8 mouse cellular contexts compared by ENCODE assay signal in the genomic region with DNA sequence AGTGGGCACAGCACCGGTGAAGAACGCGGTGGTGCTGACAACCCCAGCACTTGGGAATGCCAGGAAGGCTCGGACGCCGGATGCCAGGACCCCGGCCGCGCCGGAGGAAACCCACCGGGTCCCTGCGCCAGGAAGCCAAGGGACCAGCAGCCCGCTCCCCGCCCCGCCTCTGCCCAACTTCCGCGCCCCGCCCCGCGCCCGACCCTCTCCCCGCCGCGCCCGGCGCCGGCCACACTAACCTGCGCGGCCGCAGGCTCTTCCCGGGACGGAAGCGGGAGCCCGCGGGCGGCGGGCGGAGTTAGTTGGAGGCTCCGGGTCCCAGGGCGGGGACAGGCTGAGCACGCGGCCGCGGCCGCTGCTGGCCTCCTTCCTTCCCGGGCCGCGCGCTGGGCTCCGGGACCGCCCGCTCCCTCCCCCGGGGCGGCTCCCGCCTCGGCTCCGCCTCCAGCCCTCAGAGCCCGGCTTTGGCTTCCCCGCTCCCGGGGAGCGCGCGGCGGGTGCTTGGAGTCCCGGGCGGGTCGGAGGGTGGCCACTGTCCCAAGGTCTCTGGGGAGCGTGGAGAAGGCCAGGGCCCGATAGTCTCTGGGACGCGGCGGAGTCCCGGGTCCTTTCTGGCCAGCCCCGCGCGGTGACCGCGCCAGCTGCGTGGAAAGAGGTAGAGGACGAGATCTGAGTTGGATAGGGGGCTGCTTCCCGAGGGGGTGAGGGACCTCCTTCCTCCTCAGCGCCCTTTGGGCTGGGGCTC. TPM values are rescaled to one million over a fixed set of nuclear protein-coding genes. Genes with fewer than 3 reads are reported as not detected.
DNase-seq lines count a peak whose midpoint lies in the region; ATAC-seq lines count a peak whose summit lies in the region.

Pam (minus strand) TSS at position 401 of the 745 bp plus-strand sequence.

- no peaks in the 10 kb centered on the region for H3K9me3 ChIP-seq in hindbrain, embryonic 10.5 days
- no peaks in the 10 kb centered on the region for H3K9me3 ChIP-seq in lung, embryonic 16.5 days (ENCODE audit: control insufficient read depth, low read length)

- WGBS in hindbrain, embryonic 10.5 days, result under 1% methylated on average over 76 of the region's 82 CpGs
- WGBS in lung, embryonic 16.5 days, result under 1% methylated on average over 62 of the region's 82 CpGs

- peak; percentile 98 for ATAC-seq in lung, embryonic 16.5 days (ENCODE audit: low read depth)

- no peaks in the 10 kb centered on the region for H3K36me3 ChIP-seq in hindbrain, embryonic 10.5 days
- no peaks in the 10 kb centered on the region for H3K36me3 ChIP-seq in lung, embryonic 16.5 days (ENCODE audit: control insufficient read depth, insufficient read depth, low read length)

- peak within 1 kb of the TSS; percentile 93 for H3K27ac ChIP-seq in hindbrain, embryonic 10.5 days
- H3K27ac ChIP-seq in lung, embryonic 16.5 days (ENCODE audit: low read length), result peak within 1 kb of the TSS; percentile 88

- peak within 1 kb of the TSS; percentile 85 for H3K4me2 ChIP-seq in lung, embryonic 16.5 days (ENCODE audit: low read depth, low read length)

- H3K27me3 ChIP-seq in hindbrain, embryonic 10.5 days (ENCODE audit: insufficient read depth, poor library complexity, severe bottlenecking), result peaks cover 7% of the 10 kb centered on the region; the same call in 1 of the 2 replicates
- no peaks in the 10 kb centered on the region for H3K27me3 ChIP-seq in lung, embryonic 16.5 days (ENCODE audit: control insufficient read depth, insufficient read depth, low read depth, low read length)

- H3K4me3 ChIP-seq in hindbrain, embryonic 10.5 days, result peak within 1 kb of the TSS; percentile 73
- peak within 1 kb of the TSS; percentile 75 for H3K4me3 ChIP-seq in lung, embryonic 16.5 days (ENCODE audit: low read length)

- peaks cover 21% of the 10 kb centered on the region for H3K4me1 ChIP-seq in hindbrain, embryonic 10.5 days (replicated peaks)
- H3K4me1 ChIP-seq in lung, embryonic 16.5 days (replicated peaks; ENCODE audit: control insufficient read depth, insufficient read depth, low read length), result peaks cover 5% of the 10 kb centered on the region

- peak; percentile 94 for DNase-seq in NIH3T3 (ENCODE audit: low read depth)
- peak; percentile 75 to 83 for DNase-seq in cerebellum, postnatal 10 days
- DNase-seq in frontal cortex, postnatal 10 days (ENCODE audit: low spot score in 2 of 2), result peak; percentile 35 to 74
- DNase-seq in hindbrain, embryonic 10.5 days (ENCODE audit: low spot score), result peak; percentile 77
- peak; percentile 76 to 84 for DNase-seq in layer of hippocampus, postnatal 10 days (ENCODE audit: low spot score in 2 of 2)
- peak; percentile 74 for DNase-seq in ovary, postnatal 10 days (ENCODE audit: low spot score)
- peak; percentile 46 to 67 for DNase-seq in thymus, postnatal 10 days (ENCODE audit: low spot score in 2 of 2)

- H3K9ac ChIP-seq in lung, embryonic 16.5 days (ENCODE audit: low read length), result peak within 1 kb of the TSS; percentile 73

RNA-seq across cellular contexts. Expression of gene Pam, which starts in this region (rescaled TPM):
- 15.1 and 16.5 TPM in 2 replicates for polyA plus RNA-seq in hindbrain, embryonic 10.5 days (2016; fragmentation: Nextera tagmentation; extraction: Ambion mirVana)
- total RNA-seq in layer of hippocampus, postnatal 10 days (2021), result 100 to 1,000 TPM; 158 to 166 TPM
- 53.4 and 61.4 TPM in 2 replicates for polyA plus RNA-seq in lung, embryonic 16.5 days (2015; fragmentation: Nextera tagmentation; extraction: Ambion mirVana)

Comparison
In these comparisons a context has a peak if more than half of its experiments do, and no peak if none do; other contexts are left out.
1. Peak in every context shown above with its lines: DNase-seq, ATAC-seq, H3K4me3 ChIP-seq and H3K27ac ChIP-seq.